Mouse (Mus musculus) layer of hippocampus, postnatal 14 days (tissue): ENCODE results near the gene Asic2. TPM values are rescaled to one million over a fixed set of nuclear protein-coding genes. Genes with fewer than 3 reads are reported as not detected.

ENCODE experiments used
- DNase-seq, 2 experiments: peaks; one replicate each; pipeline ENCODE4 v3.0.0; 2021 to 2022; ENCODE audit warnings: low spot score in 2 of 2, mixed read lengths in 1 of 2
- total RNA-seq, 2 experiments: library from RNA; stranded (reverse); gene quantifications; 2 replicates each; pipeline ENCODE4 v1.2.3; 2021

Gene Asic2
- total RNA-seq, 2 experiments from 2014 or later: 56.0 to 64.3 TPM

DNA sequence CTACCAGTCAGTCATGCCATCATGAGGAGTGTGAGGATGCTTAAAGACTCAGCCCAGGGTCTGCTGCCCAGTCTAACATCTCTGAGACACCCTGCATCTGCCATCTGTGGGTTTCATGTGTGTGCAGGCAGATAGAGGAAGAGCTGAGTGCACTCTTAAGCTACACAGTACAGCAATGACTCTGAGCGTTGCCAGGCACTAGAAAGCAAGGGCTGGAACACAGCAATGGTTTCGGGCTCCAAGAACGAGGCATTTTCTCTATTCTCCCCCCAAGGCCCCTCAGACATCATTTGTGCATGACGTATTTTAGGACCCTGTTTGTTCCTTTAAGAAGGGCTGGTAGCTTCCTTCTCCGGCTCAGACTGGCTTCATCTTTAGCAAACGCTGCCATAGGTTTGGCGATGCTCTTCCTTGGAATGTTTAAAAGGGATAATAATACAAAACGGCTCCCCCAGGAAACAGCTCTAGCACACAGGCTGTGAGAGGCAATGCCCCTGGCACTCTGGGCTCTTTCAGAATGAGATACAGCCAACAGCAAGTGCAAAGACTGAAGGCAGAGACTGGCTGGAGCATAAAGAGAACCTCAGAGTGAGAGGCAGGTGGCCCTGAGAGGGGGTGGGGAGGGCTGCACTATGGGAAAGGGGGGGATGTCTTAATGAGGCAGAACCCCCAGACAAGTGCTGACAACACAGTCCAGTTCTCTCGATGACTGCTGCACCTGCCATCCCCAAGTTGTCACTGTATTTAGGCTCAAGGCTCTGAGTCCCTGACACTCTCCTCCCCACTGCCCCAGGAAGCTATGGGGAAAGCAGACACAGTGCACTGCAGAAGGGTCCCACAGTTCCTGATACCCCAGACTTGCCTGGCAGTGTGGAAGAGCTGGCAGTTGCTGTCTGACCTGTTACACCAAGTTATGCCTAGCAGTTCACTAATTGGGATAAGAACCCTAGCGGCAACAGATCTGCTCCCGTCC lies 2.3 kb downstream of the Asic2 start:
- peak in 1 of 2 experiments; percentile 22 for DNase-seq

GRCm38 (mm10) chr11:81964561-81964960 lies 3.7 kb downstream of the Asic2 start:
- DNase-seq: no peak

GRCm38 (mm10) chr11:81954398-81954797 lies 13.9 kb downstream of the Asic2 start:
- no peak for DNase-seq

DNA sequence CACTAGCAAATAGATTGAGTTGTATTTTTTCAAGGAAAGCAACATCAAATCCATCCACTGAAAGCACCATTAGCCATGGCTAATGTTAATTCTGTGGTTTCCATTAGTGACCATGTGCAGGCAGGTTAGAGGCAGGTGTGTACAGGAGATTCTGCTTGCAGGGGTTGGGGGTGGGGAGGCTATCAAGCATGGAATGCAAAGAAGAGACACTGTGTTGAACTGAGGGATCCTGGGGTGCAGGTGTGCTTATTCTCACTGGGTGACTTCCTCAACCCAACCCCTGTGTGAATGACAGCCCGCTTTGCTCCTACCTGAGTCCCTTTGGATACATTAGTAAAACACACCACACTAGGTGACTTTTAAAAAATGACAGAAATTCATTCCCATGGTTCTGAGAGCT lies 20.2 kb downstream of the Asic2 start:
- DNase-seq: no peak

DNA sequence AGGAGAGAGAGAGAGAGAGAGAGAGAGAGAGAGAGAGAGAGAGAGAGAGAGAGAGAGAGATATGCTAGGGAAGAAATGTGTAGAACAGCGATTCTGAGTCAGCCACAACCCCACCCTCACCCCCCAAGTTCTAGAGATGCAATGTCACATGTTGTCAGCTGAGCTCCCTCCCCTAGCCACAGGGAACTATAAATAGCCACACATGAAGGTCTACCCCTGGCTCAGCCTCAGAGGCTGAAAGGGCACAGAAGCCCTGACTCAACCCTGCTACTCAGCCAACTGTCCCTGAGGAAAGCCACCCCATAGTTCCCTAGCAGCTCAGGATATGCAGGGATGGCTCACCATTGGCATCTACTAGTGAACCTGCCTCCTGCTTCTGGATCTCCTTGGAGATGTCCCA lies 26.1 kb downstream of the Asic2 start:
- DNase-seq: no peak

GRCm38 (mm10) chr11:81940988-81941387 lies 27.3 kb downstream of the Asic2 start:
- peak in 1 of 2 experiments; percentile 28 for DNase-seq

GRCm38 (mm10) chr11:81937516-81937915 lies 30.7 kb downstream of the Asic2 start:
- DNase-seq: no peak

GRCm38 (mm10) chr11:81926393-81926792 lies 41.9 kb downstream of the Asic2 start:
- DNase-seq: no peak

DNA sequence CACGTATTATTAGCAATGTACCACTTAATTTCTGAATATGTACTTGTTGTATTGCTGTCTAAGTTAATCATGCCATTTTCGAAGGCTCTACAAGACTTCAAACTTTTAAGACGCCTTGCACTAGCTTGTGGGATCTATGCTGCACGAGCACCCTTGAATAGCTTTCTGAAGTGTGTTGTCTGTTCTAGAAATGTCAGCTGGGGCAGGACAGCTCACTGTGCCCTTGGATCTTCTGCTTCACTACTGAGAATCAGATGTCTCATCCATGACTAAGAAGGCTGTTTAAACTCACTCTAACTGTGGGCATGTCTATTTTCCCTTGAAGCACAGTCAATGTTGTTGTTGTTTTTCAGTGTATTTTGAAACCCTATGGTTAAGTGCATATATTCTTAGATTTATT lies 44.6 kb downstream of the Asic2 start:
- DNase-seq: no peak

- DNase-seq: no peak
Observed at GRCm38 (mm10) chr11:81923096-81923495, 45.2 kb downstream of the Asic2 start.

DNA sequence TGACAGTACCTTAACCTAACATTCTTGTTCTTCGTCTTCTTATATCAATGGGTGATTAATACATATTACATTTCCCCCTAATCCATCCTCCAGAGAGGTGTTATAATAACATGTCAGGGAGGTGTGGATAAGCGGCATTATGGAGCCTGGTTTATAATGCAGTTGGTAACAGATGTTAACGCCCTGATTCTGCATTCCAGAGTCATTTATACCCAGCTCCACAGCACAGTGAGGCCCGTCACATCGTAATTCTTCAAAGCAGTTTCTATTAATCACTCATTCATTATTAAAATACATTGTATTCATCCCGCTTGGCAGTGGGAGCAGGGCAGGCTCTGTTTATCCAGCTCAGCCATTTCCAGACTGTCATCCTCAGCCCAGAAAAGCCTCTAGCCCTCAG lies 52.8 kb downstream of the Asic2 start:
- DNase-seq: no peak

- DNase-seq: no peak
Observed at GRCm38 (mm10) chr11:81913071-81913470, 55.2 kb downstream of the Asic2 start.

DNA sequence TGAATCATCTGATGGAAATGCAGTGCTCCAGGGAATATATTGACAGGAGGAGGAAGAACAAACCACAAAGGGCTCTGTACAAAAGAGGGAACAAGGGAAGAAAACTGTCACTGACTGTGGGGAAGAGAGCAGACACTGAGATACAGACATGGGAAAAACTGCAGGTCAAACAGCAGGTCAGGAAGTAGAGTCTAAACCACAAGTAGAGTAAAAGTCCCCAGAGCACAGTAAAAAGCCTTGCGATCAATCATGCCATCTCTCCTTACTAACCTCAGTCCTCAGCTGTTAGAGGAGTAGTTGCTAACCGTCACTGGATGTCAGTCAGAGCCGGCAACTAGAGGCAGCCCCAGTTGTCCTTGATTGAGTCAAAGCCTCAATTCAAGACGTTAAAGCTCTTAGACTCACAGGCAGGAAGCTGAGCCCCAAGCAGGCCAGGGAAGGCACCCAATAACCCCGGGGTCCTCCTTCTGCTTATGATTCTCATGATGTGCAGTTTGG lies 58.8 kb downstream of the Asic2 start:
- DNase-seq: no peak

- no peak for DNase-seq
Observed at GRCm38 (mm10) chr11:81908760-81909159, 59.5 kb downstream of the Asic2 start.

- DNase-seq: no peak
Observed at GRCm38 (mm10) chr11:81902318-81902717, 65.9 kb downstream of the Asic2 start.

GRCm38 (mm10) chr11:81897547-81898354 lies 70.5 kb downstream of the Asic2 start:
- peak; percentile 16 to 49 for DNase-seq

DNA sequence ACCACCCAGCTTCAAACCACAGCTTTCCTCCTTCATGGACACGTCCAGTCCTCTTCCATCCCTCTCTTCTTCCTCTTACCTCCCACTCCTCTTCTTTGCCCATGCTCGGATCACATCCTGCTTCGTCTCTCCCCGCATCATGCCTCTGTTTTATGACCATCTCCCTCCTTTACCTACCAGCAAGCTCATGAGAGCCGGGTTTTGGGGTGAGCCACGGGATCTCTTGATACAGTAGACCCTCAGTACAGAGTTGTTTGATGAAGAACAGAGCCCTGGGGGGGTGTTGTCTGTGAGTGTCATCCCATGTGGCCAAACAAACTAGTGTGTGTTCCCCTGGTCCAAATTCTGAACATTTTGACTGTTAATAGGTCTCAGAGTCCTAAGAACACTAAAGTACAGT lies 71.7 kb downstream of the Asic2 start:
- no peak for DNase-seq

GRCm38 (mm10) chr11:81871506-81872213 lies 96.6 kb downstream of the Asic2 start:
- no peak for DNase-seq

- peak in 1 of 2 experiments; percentile 52 for DNase-seq
Observed at GRCm38 (mm10) chr11:81865661-81866382, 102.4 kb downstream of the Asic2 start.

DNA sequence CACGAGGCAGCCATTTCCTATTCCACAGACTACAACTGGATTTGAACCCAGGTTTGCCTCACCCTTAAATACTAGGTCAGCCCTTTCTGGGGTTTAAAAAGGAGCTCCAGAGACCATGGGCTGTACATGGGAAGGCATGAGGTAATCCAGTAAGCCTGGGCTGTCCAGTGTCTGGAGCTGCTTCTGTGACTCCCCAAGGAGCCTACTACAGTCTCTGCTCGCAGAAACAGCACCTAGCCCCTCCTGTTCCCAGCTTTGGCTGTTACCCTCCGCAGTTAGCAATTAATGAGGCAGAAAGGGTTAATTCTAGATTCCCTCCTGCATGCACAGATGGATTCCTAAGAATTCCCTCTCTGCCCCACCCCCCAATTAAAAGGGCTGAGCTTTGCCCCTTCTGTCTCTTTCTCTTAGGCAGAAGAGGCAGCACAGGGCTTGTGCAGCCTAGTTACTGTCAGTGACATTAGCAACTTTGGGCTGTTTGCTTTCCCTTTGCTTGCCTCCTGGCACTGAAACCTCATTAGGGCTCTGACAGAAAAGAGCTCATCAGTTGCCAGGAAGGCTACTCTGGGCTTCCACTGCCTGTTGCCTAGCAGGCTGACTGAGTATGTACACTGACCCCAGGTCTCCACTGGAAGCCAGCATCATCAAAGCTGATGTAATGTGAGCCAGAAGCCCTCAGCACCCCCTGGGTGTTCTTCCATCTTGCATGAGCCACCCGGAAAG lies 107.8 kb downstream of the Asic2 start, which contains the start of gene 5530401A14Rik:
Gene 5530401A14Rik (plus strand): TSS at position 424 of the 723 bp plus-strand sequence.
- DNase-seq: peak; percentile 31 to 73
